Mouse (Mus musculus) forebrain, embryonic 11.5 days (tissue): ENCODE measurements around the gene Slc25a44. TPM values are rescaled to one million over a fixed set of nuclear protein-coding genes. Genes with fewer than 3 reads are reported as not detected.

Experiments used
- ATAC-seq: fragments of 200-750 bp; cut with Nextera tagmentation; replicated peaks from 2 replicates; pipeline ENCODE4 v1.8.0; 2017; ENCODE audit warnings: moderate TSS enrichment; ENCODE audit not compliant: low FRiP score
- DNase-seq: peaks from one replicate; pipeline ENCODE4 v3.0.0-alpha.2; 2017; ENCODE audit warnings: low spot score
- H3K27ac ChIP-seq: fragments of 300-500 bp; sonication (generic); 2 replicates; pipeline ENCODE4 v1.5.1; 2014; ENCODE audit warnings: low read depth, low read length
- H3K27me3 ChIP-seq: fragments of 300-500 bp; sonication (generic); 2 replicates; pipeline ENCODE4 v1.6.1; 2014; ENCODE audit warnings: mild to moderate bottlenecking, low read length, mixed read lengths; ENCODE audit not compliant: control insufficient read depth, insufficient read depth
- H3K36me3 ChIP-seq: fragments of 300-500 bp; sonication (generic); 2 replicates; pipeline ENCODE4 v1.6.1; 2014; ENCODE audit warnings: mild to moderate bottlenecking, low read length, moderate library complexity, mixed read lengths; ENCODE audit not compliant: control insufficient read depth, insufficient read depth
- H3K4me1 ChIP-seq: fragments of 300-500 bp; sonication (generic); replicated peaks from 2 replicates; pipeline ENCODE4 v1.6.1; 2014; ENCODE audit warnings: low read length, mixed read lengths; ENCODE audit not compliant: control insufficient read depth, insufficient read depth
- H3K4me2 ChIP-seq: fragments of 300-500 bp; sonication (generic); 2 replicates; pipeline ENCODE4 v1.6.1; 2014; ENCODE audit warnings: low read depth, mild to moderate bottlenecking, low read length, moderate library complexity, mixed read lengths; ENCODE audit not compliant: severe bottlenecking
- H3K4me3 ChIP-seq: fragments of 300-500 bp; sonication (generic); 2 replicates; pipeline ENCODE4 v1.5.1; 2014; ENCODE audit warnings: low read depth, low read length
- H3K9ac ChIP-seq: fragments of 300-500 bp; sonication (generic); 2 replicates; pipeline ENCODE4 v1.6.1; 2014; ENCODE audit warnings: low read length
- H3K9me3 ChIP-seq: fragments of 300-500 bp; sonication (generic); 2 replicates; pipeline ENCODE4 v1.6.1; 2016; ENCODE audit warnings: low read length, mixed read lengths; ENCODE audit not compliant: control insufficient read depth
- WGBS: fragments of 180-500 bp; shearing (Covaris S2); extraction: QIAGEN DNeasy Blood & Tissue Kit; methylation state at CpG from one replicate; pipeline ENCODE4 v1.1.7; 2014; 5-methylcytosine and 5-hydroxymethylcytosine counted together
- polyA plus RNA-seq: library from polyadenylated mRNA; unstranded; fragments of >200 nt; fragmentation: Nextera tagmentation; extraction: Ambion mirVana; gene quantifications from 2 replicates; pipeline ENCODE4 v1.2.1, GENCODE M21; 2014

The Slc25a44 gene
- polyA plus RNA-seq, 1 experiment from 2014 or later: 22.6 TPM

DNA sequence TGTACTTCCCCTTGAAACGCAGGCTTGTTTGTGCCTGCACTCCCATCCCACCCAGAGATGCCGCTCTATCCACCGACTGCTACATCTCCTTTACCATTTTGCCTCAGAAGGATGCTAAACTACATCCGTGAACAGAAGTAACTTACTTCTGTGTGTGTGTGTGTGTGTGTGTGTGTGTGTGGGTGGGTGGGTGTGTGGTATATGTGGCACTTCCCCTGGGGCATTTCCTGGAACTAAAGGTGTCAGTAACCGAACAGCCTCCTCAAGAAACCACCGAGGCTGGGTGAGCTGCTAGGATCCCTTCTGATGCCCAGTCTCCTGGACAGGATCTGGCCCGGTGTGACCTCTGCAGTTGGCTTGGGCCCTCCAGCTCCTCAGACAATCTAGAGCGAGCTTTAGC is 29.0 kb upstream of the Slc25a44 start:
- no peak overlapping the region for H3K27ac ChIP-seq
- H3K9ac ChIP-seq: no peak overlapping the region
- H3K4me3 ChIP-seq: no peak overlapping the region
- no peaks in the 10 kb centered on the region for H3K27me3 ChIP-seq
- 84% methylated on average over 8 of the region's 8 CpGs for WGBS
- H3K9me3 ChIP-seq: no peaks in the 10 kb centered on the region
- no peak for DNase-seq
- ATAC-seq: no peak
- H3K4me2 ChIP-seq: no peak overlapping the region
- no peaks in the 10 kb centered on the region for H3K36me3 ChIP-seq
- peaks cover 5% of the 10 kb centered on the region; the same call in 1 of the 2 replicates for H3K4me1 ChIP-seq

DNA sequence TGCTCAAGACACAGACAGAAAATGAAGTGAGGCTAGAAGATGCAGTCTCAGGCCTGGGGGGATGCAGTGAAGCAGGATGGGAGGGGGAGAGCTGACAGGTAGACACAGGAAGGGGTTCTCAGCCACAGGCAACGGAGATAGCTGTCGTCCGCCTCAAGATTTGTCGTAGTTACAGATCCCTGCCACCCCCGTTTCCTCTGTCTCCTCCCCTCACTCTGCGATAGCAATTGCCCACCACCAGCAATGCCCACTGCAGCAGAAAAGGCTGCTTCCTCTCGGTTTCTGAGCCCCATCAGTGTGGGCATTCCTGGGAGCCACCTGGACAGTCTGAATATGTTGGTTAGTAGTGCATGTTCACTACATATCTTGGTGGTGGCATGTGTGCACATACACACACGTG is 28.4 kb upstream of the Slc25a44 start:
- Histone ChIP-seq H3K4me2 (no peak overlapping the region), H3K9ac (no peak overlapping the region), H3K27me3 (no peaks in the 10 kb centered on the region), H3K36me3 (no peaks in the 10 kb centered on the region), H3K4me3 (no peak overlapping the region), H3K4me1 (peaks cover 7% of the 10 kb centered on the region; the same call in 1 of the 2 replicates), H3K9me3 (no peaks in the 10 kb centered on the region), H3K27ac (no peak overlapping the region)
- DNase-seq (no peak), ATAC-seq (no peak)
- WGBS: 61% methylated on average over 8 of the region's 8 CpGs

- H3K27ac ChIP-seq: no peak overlapping the region
- no peaks in the 10 kb centered on the region for H3K36me3 ChIP-seq
- no peak overlapping the region for H3K9ac ChIP-seq
- WGBS: 72% methylated on average over 6 of the region's 6 CpGs
- ATAC-seq: no peak
- no peaks in the 10 kb centered on the region for H3K27me3 ChIP-seq
- H3K4me1 ChIP-seq: peaks cover 2% of the 10 kb centered on the region; the same call in 1 of the 2 replicates
- no peak overlapping the region for H3K4me3 ChIP-seq
- H3K9me3 ChIP-seq: no peaks in the 10 kb centered on the region
- H3K4me2 ChIP-seq: no peak overlapping the region
- DNase-seq: no peak
These were observed 27.8 kb upstream of the Slc25a44 start for GRCm38 (mm10) chr3:88452716-88453115.

- no peak overlapping the region for H3K4me3 ChIP-seq
- H3K9ac ChIP-seq: no peak overlapping the region
- H3K4me1 ChIP-seq: peaks cover 2% of the 10 kb centered on the region; the same call in 1 of the 2 replicates
- no peak overlapping the region for H3K4me2 ChIP-seq
- no peak for ATAC-seq
- H3K36me3 ChIP-seq: no peaks in the 10 kb centered on the region
- WGBS: 75% methylated on average over 5 of the region's 5 CpGs
- DNase-seq: no peak
- no peak overlapping the region for H3K27ac ChIP-seq
- H3K9me3 ChIP-seq: no peaks in the 10 kb centered on the region
- H3K27me3 ChIP-seq: no peaks in the 10 kb centered on the region
These were observed 27.3 kb upstream of the Slc25a44 start for GRCm38 (mm10) chr3:88452246-88452645.

DNA sequence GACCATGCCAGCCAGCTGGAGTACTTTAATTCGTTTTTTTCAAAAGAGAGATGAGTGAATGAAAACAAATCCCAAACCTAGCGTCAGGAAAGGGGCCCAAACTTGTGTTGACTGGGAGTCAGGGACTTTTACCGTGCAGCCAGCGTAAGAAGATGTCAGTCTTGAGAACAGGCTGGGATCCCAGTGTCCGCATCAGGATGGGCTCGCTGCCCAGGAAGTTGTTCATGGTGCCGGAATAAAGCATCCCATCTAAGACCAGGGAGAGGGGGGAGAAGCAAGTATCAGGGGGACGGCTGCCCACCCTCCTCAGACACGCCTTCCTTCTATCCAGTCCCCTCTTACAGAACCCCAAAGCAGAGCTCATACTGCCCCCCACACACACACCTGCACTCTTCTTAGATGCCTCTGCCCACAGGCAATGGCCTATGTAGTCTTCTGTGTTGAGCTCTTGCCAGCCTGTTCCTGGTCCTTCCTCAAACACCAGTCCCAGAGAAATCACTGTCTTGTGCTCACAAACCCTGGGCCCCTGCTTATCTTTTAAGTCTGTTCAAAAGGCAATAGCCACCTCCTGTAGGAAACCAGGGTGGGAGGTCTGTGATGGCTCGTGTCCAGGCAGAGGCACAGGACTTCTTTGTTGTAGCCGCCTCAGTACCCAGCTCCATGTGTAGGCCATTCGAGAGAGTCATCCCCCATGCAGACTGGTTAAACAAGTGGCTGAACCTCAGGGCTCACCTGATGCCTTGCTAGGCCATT is 25.6 kb upstream of the Slc25a44 start:
- WGBS: 81% methylated on average over 12 of the region's 12 CpGs
- Histone ChIP-seq H3K4me1 (peaks cover 2% of the 10 kb centered on the region; the same call in 1 of the 2 replicates), H3K4me3 (no peak overlapping the region), H3K9ac (no peak overlapping the region), H3K9me3 (no peaks in the 10 kb centered on the region), H3K27ac (no peak overlapping the region), H3K27me3 (no peaks in the 10 kb centered on the region), H3K4me2 (no peak overlapping the region), H3K36me3 (no peaks in the 10 kb centered on the region)
- DNase-seq (no peak), ATAC-seq (no peak)

- no peak overlapping the region for H3K27ac ChIP-seq
- ATAC-seq (peak; percentile 65), DNase-seq (peak; percentile 77)
- H3K36me3 ChIP-seq: no peaks in the 10 kb centered on the region
- H3K4me3 ChIP-seq: peak overlapping the region; percentile 21
- no peaks in the 10 kb centered on the region for H3K27me3 ChIP-seq
- 8% methylated on average over 21 of the region's 21 CpGs for WGBS
- peak overlapping the region; percentile 37 for H3K4me2 ChIP-seq
- no peaks in the 10 kb centered on the region for H3K9me3 ChIP-seq
- peaks cover 2% of the 10 kb centered on the region; the same call in 1 of the 2 replicates for H3K4me1 ChIP-seq
- H3K9ac ChIP-seq: peak overlapping the region; percentile 58
These were observed 24.6 kb upstream of the Slc25a44 start for GRCm38 (mm10) chr3:88449395-88450023.

GRCm38 (mm10) chr3:88448443-88448842 is 23.5 kb upstream of the Slc25a44 start:
- H3K36me3 ChIP-seq: no peaks in the 10 kb centered on the region
- H3K27me3 ChIP-seq: no peaks in the 10 kb centered on the region
- no peak overlapping the region for H3K4me3 ChIP-seq
- H3K9me3 ChIP-seq: no peaks in the 10 kb centered on the region
- ATAC-seq: no peak
- H3K27ac ChIP-seq: no peak overlapping the region
- H3K4me1 ChIP-seq: peaks cover 2% of the 10 kb centered on the region; the same call in 1 of the 2 replicates
- H3K4me2 ChIP-seq: no peak overlapping the region
- H3K9ac ChIP-seq: no peak overlapping the region
- DNase-seq: peak; percentile 42
- 95% methylated on average over 8 of the region's 8 CpGs for WGBS

DNA sequence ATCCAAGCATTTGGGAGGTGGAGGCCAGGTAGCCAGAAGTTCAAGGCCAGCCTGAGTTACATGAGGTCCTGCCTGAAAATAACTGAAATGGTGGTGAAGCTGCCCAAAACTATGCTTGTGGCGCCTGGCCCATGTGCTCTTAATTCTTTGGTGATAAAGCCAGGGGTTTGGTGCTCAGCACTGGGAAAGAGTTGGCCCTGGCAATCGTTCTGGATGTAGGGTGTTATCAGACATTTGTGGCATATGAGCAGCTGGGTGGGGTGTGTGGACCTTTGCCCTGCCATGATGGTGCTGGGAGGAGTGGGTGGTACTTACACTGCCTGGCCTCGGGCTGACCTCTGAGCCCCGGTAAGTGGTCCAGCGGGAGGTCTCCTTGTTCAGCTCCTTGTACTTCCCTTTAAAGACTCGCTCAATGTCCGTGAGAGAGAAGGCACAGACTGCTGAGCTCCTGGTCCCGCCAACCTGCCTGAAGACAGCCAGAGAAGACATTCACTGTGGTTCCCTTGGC is 22.8 kb upstream of the Slc25a44 start:
- H3K27ac ChIP-seq: no peak overlapping the region
- no peaks in the 10 kb centered on the region for H3K36me3 ChIP-seq
- 64% methylated on average over 8 of the region's 8 CpGs for WGBS
- peaks cover 2% of the 10 kb centered on the region; the same call in 1 of the 2 replicates for H3K4me1 ChIP-seq
- DNase-seq (peak; percentile 41), ATAC-seq (no peak)
- no peak overlapping the region for H3K4me3 ChIP-seq
- no peak overlapping the region for H3K4me2 ChIP-seq
- H3K27me3 ChIP-seq: no peaks in the 10 kb centered on the region
- H3K9ac ChIP-seq: no peak overlapping the region
- no peaks in the 10 kb centered on the region for H3K9me3 ChIP-seq
